Mouse (Mus musculus) liver, adult 2 months (tissue): ENCODE measurements around the gene Kmt5a.

Experiments used
- CTCF ChIP-seq: fragments of 200-500 bp; IDR thresholded peaks from 2 replicates; pipeline ENCODE4 v1.5.1; 2011; ENCODE audit warnings: low read depth, low read length, control low read depth
- POLR2A ChIP-seq: fragments of 200-500 bp; IDR thresholded peaks from 2 replicates; pipeline ENCODE4 v1.6.1; 2011; ENCODE audit warnings: low read length, control low read depth; ENCODE audit not compliant: insufficient read depth; ENCODE audit errors: extremely low read depth

- TF ChIP-seq CTCF: no peak
- no peak for TF ChIP-seq POLR2A
Measured at GRCm38 (mm10) chr5:124478873-124479204, 39.1 kb downstream of the Kmt5a start.
